Mouse (Mus musculus) lung, postnatal 25 days (tissue): Measurements from ENCODE around the gene Plagl2.

Experiments
- DNase-seq: peaks from one replicate; pipeline ENCODE4 v3.0.0; 2022; ENCODE audit warnings: low spot score

The Plagl2 gene

DNA sequence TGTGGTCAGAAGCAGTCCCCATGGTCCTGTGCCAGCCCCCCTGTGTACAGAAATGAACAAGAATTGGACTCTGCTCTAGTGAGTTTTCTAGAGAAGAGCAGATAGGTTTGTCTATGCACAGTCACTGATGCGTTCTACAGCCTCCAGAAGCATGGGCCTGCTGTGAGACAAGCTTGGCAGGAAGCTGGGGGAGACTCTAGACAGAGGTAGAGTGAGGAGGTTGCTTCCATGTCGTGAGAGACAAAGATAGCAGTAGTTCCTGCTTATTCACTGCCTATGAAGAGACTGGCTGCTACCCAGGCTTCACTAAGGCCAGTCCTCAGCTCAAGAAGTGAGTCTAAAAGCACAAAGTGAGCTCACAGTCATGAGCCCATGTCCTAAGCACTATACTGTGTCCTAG, 50.0 kb downstream of the Plagl2 start:
- DNase-seq, result no peak

GRCm38 (mm10) chr2:153187848-153188247, 53.4 kb downstream of the Plagl2 start:
- no peak for DNase-seq

DNA sequence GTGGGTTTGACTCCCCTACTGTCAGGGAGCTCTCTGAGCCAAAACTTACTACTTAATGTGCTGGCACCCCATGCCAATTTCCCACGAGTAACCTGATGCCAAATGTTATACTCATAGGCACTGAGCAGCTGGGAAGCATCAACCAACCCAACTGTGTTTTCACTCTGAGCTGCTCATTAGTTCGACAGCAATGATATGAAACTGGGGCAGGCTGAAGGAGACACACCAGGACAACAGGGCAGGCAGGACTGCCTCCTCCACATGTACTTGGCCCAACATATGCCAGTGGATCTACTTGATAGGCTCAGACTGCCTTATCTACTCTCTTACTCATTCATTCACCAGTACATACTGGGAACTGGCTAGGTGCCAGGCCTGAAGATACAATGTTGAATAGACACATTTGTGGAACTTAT, 55.0 kb downstream of the Plagl2 start:
- DNase-seq, result no peak

- DNase-seq, result no peak
Measured at GRCm38 (mm10) chr2:153179961-153180360, 61.3 kb downstream of the Plagl2 start.

- no peak for DNase-seq
Measured at GRCm38 (mm10) chr2:153179126-153179860, 61.9 kb downstream of the Plagl2 start.
